Mouse (Mus musculus) intestine, embryonic 15.5 days (tissue): ENCODE measurements at regions not wholly inside any gene's neighbourhood (a gene's known extent, or its start where the extent isn't known, plus 50 kb on each side); places are given as distances from the start of the nearest gene placed in this dataset.

Experiments used
- ATAC-seq: fragments of 200-750 bp; cut with Nextera tagmentation; 2 replicates; pipeline ENCODE4 v1.8.0; 2017; ENCODE audit warnings: moderate TSS enrichment, moderate library complexity
- H3K27ac ChIP-seq: fragments of 300-500 bp; sonication (generic); 2 replicates; pipeline ENCODE4 v1.5.1; 2015; ENCODE audit warnings: mild to moderate bottlenecking, inconsistent platforms
- H3K27me3 ChIP-seq: fragments of 300-500 bp; sonication (generic); replicated peaks from 2 replicates; pipeline ENCODE4 v1.6.1; 2015; ENCODE audit warnings: inconsistent platforms
- H3K36me3 ChIP-seq: fragments of 300-500 bp; sonication (generic); 2 replicates; pipeline ENCODE4 v1.6.1; 2015; ENCODE audit warnings: inconsistent platforms
- H3K4me1 ChIP-seq: fragments of 300-500 bp; sonication (generic); replicated peaks from 2 replicates; pipeline ENCODE4 v1.6.1; 2015; ENCODE audit warnings: inconsistent platforms
- H3K4me2 ChIP-seq: fragments of 300-500 bp; sonication (generic); replicated peaks from 2 replicates; pipeline ENCODE4 v1.6.1; 2015; ENCODE audit warnings: mild to moderate bottlenecking, inconsistent platforms
- H3K4me3 ChIP-seq: fragments of 300-500 bp; sonication (generic); replicated peaks from 2 replicates; pipeline ENCODE4 v1.5.1; 2015; ENCODE audit warnings: inconsistent platforms
- H3K9ac ChIP-seq: fragments of 300-500 bp; sonication (generic); 2 replicates; pipeline ENCODE4 v1.6.1; 2015; ENCODE audit warnings: inconsistent platforms
- H3K9me3 ChIP-seq: fragments of 300-500 bp; sonication (generic); 2 replicates; pipeline ENCODE4 v1.6.1; 2016; ENCODE audit warnings: inconsistent platforms
- whole genome bisulfite sequencing: fragments of 180-500 bp; shearing (Covaris S2); methylation state at CpG from one replicate; pipeline ENCODE4 v1.1.7; 2015; 5-methylcytosine and 5-hydroxymethylcytosine counted together

- WGBS, result 78% methylated on average over 3 of the region's 3 CpGs
Measured at GRCm38 (mm10) chr15:63662183-63662582, 182.8 kb downstream of the Gsdmc2 start.

GRCm38 (mm10) chr15:63658031-63658521, 186.9 kb downstream of the Gsdmc2 start:
- ATAC-seq, result no peak
- Histone ChIP-seq H3K4me2 (no peak overlapping the region), H3K36me3 (no peaks in the 10 kb centered on the region), H3K4me1 (no peaks in the 10 kb centered on the region), H3K27ac (no peak overlapping the region), H3K9me3 (no peaks in the 10 kb centered on the region), H3K9ac (no peak overlapping the region), H3K27me3 (no peaks in the 10 kb centered on the region), H3K4me3 (no peak overlapping the region)
- 75% methylated on average over 9 of the region's 9 CpGs for WGBS

More at GRCm38 (mm10) chr15:63662183-63662582, 182.8 kb downstream of the Gsdmc2 start:
- H3K27me3 ChIP-seq, result no peaks in the 10 kb centered on the region
- H3K4me1 ChIP-seq, result no peaks in the 10 kb centered on the region
- no peaks in the 10 kb centered on the region for H3K36me3 ChIP-seq
- ATAC-seq, result no peak
- no peak overlapping the region for H3K27ac ChIP-seq
- H3K4me2 ChIP-seq, result no peak overlapping the region
- no peak overlapping the region for H3K4me3 ChIP-seq
- no peak overlapping the region for H3K9ac ChIP-seq
- no peaks in the 10 kb centered on the region for H3K9me3 ChIP-seq

- no peaks in the 10 kb centered on the region for H3K27me3 ChIP-seq
- H3K9ac ChIP-seq, result no peak overlapping the region
- peak; percentile 34; the same call in 1 of the 2 replicates for ATAC-seq
- H3K27ac ChIP-seq, result no peak overlapping the region
- WGBS, result 41% methylated on average over 11 of the region's 11 CpGs
- no peaks in the 10 kb centered on the region for H3K36me3 ChIP-seq
- H3K4me1 ChIP-seq, result no peaks in the 10 kb centered on the region
- H3K4me3 ChIP-seq, result no peak overlapping the region
- no peaks in the 10 kb centered on the region for H3K9me3 ChIP-seq
- no peak overlapping the region for H3K4me2 ChIP-seq
Measured at GRCm38 (mm10) chr15:63652216-63652961, 192.6 kb downstream of the Gsdmc2 start.

- no peaks in the 10 kb centered on the region for H3K9me3 ChIP-seq
- H3K36me3 ChIP-seq, result no peaks in the 10 kb centered on the region
- H3K27ac ChIP-seq, result no peak overlapping the region
- no peak for ATAC-seq
- no peak overlapping the region for H3K4me2 ChIP-seq
- no peaks in the 10 kb centered on the region for H3K27me3 ChIP-seq
- 87% methylated on average over 7 of the region's 7 CpGs for WGBS
- no peak overlapping the region for H3K9ac ChIP-seq
- no peak overlapping the region for H3K4me3 ChIP-seq
- H3K4me1 ChIP-seq, result no peaks in the 10 kb centered on the region
Measured at GRCm38 (mm10) chr15:63651120-63651519, 193.9 kb downstream of the Gsdmc2 start.

GRCm38 (mm10) chr15:63648142-63648989, 196.6 kb downstream of the Gsdmc2 start:
- Histone ChIP-seq H3K4me1 (no peaks in the 10 kb centered on the region), H3K9me3 (no peaks in the 10 kb centered on the region), H3K27ac (no peak overlapping the region), H3K36me3 (no peaks in the 10 kb centered on the region), H3K9ac (no peak overlapping the region), H3K4me2 (no peak overlapping the region), H3K27me3 (no peaks in the 10 kb centered on the region), H3K4me3 (no peak overlapping the region)
- no peak for ATAC-seq
- WGBS, result 66% methylated on average over 12 of the region's 12 CpGs

- Histone ChIP-seq H3K27ac (no peak overlapping the region), H3K9ac (no peak overlapping the region)
- no peak for ATAC-seq
Measured at GRCm38 (mm10) chr15:63624814-63625213, 220.2 kb downstream of the Gsdmc2 start.

GRCm38 (mm10) chr15:63624249-63624648, 220.7 kb downstream of the Gsdmc2 start:
- Histone ChIP-seq H3K27me3 (no peaks in the 10 kb centered on the region), H3K9me3 (no peaks in the 10 kb centered on the region), H3K36me3 (no peaks in the 10 kb centered on the region), H3K9ac (no peak overlapping the region), H3K4me1 (no peaks in the 10 kb centered on the region), H3K27ac (no peak overlapping the region), H3K4me2 (no peak overlapping the region), H3K4me3 (no peak overlapping the region)
- no peak for ATAC-seq
- 65% methylated on average over 2 of the region's 2 CpGs for WGBS

More at GRCm38 (mm10) chr15:63624814-63625213, 220.2 kb downstream of the Gsdmc2 start:
- Histone ChIP-seq H3K36me3 (no peaks in the 10 kb centered on the region), H3K4me2 (no peak overlapping the region), H3K27me3 (no peaks in the 10 kb centered on the region), H3K9me3 (no peaks in the 10 kb centered on the region), H3K4me3 (no peak overlapping the region), H3K4me1 (no peaks in the 10 kb centered on the region)

GRCm38 (mm10) chr15:63616506-63617208, 228.3 kb downstream of the Gsdmc2 start:
- no peak overlapping the region for H3K9ac ChIP-seq
- 63% methylated on average over 8 of the region's 8 CpGs for WGBS
- H3K4me1 ChIP-seq, result no peaks in the 10 kb centered on the region
- H3K4me2 ChIP-seq, result no peak overlapping the region
- no peak overlapping the region for H3K27ac ChIP-seq
- ATAC-seq, result no peak
- H3K4me3 ChIP-seq, result no peak overlapping the region
- H3K9me3 ChIP-seq, result no peaks in the 10 kb centered on the region
- no peaks in the 10 kb centered on the region for H3K36me3 ChIP-seq
- no peaks in the 10 kb centered on the region for H3K27me3 ChIP-seq

GRCm38 (mm10) chr15:63614191-63614590, 230.8 kb downstream of the Gsdmc2 start:
- 93% methylated on average over 2 of the region's 2 CpGs for WGBS
- Histone ChIP-seq H3K4me3 (no peak overlapping the region), H3K36me3 (no peaks in the 10 kb centered on the region), H3K9me3 (no peaks in the 10 kb centered on the region), H3K4me1 (no peaks in the 10 kb centered on the region), H3K27me3 (no peaks in the 10 kb centered on the region), H3K9ac (no peak overlapping the region), H3K27ac (no peak overlapping the region), H3K4me2 (no peak overlapping the region)
- no peak for ATAC-seq

GRCm38 (mm10) chr15:63613120-63613519, 231.9 kb downstream of the Gsdmc2 start:
- H3K27ac ChIP-seq, result no peak overlapping the region
- H3K4me1 ChIP-seq, result no peaks in the 10 kb centered on the region
- no peaks in the 10 kb centered on the region for H3K27me3 ChIP-seq
- H3K9me3 ChIP-seq, result no peaks in the 10 kb centered on the region
- no peak overlapping the region for H3K4me2 ChIP-seq
- H3K4me3 ChIP-seq, result no peak overlapping the region
- 77% methylated on average over 1 of the region's 1 CpGs for WGBS
- ATAC-seq, result no peak
- H3K36me3 ChIP-seq, result no peaks in the 10 kb centered on the region
- H3K9ac ChIP-seq, result no peak overlapping the region

GRCm38 (mm10) chr15:63611161-63611560, 233.8 kb downstream of the Gsdmc2 start:
- Histone ChIP-seq H3K9me3 (no peaks in the 10 kb centered on the region), H3K4me3 (no peak overlapping the region), H3K4me1 (no peaks in the 10 kb centered on the region), H3K9ac (no peak overlapping the region), H3K36me3 (no peaks in the 10 kb centered on the region), H3K4me2 (no peak overlapping the region), H3K27ac (no peak overlapping the region), H3K27me3 (no peaks in the 10 kb centered on the region)
- WGBS, result 92% methylated on average over 3 of the region's 3 CpGs
- no peak for ATAC-seq

- H3K36me3 ChIP-seq, result no peaks in the 10 kb centered on the region
- no peak overlapping the region for H3K9ac ChIP-seq
- no peak overlapping the region for H3K4me3 ChIP-seq
- H3K27me3 ChIP-seq, result no peaks in the 10 kb centered on the region
- WGBS, result 77% methylated on average over 8 of the region's 8 CpGs
- no peaks in the 10 kb centered on the region for H3K4me1 ChIP-seq
- H3K27ac ChIP-seq, result no peak overlapping the region
- no peak overlapping the region for H3K4me2 ChIP-seq
- H3K9me3 ChIP-seq, result no peaks in the 10 kb centered on the region
- ATAC-seq, result no peak
Measured at GRCm38 (mm10) chr15:63603100-63603714, 241.8 kb downstream of the Gsdmc2 start.
